2 mouse cellular contexts compared by ENCODE assay signal in the genomic region with DNA sequence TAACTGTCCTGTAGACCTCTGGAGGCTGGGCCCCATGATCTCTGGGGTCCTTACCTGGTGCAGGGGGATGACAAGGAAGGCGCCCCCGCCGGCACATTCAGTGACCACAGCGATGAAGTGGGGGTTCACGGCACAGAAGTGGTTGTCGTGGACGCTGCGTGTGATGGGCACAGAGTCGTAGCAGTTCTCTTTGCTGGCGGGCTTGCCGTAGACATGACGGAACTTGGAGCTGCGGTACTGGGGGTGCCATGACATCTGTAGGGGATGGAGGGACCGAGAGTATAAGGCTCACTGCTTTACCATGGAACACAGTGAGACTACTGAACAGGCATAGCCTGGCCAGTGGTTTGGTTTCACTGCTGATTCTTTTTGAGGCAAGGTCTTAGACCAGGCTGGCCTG.
TF ChIP-seq lines count a peak whose summit lies in the region.

No protein-coding gene starts in this region.

TF ChIP-seq in CH12.LX, 34 proteins besides CTCF, POLR2A, EP300 and RAD21 (continued from another document):
- TF ChIP-seq RCOR1 (conservative IDR thresholded peaks at IDR 0.05; ENCODE audit: low read depth, low read length) (no peak), KAT2A (IDR thresholded peaks at IDR 0.05; ENCODE audit: insufficient replicate concordance, low read length) (no peak), ZNF384 (IDR thresholded peaks at IDR 0.05; ENCODE audit: low read depth, low read length) (no peak), ZC3H11A (IDR thresholded peaks at IDR 0.05; ENCODE audit: low read depth, low read length) (no peak), ELF1 (IDR thresholded peaks at IDR 0.05; ENCODE audit: low read depth, low read length) (no peak)

TF ChIP-seq in MEL, 35 proteins besides CTCF, POLR2A, EP300 and RAD21:
- no peak for TF ChIP-seq E2F4 (IDR thresholded peaks at IDR 0.05; ENCODE audit: borderline replicate concordance, low read depth, low read length)
- TF ChIP-seq MYC (IDR thresholded peaks at IDR 0.05; ENCODE audit: low read depth, low read length) = no peak
- no peak for TF ChIP-seq USF2 (IDR thresholded peaks at IDR 0.05; ENCODE audit: borderline replicate concordance in 1 of 2, insufficient read depth in 1 of 2, low read depth in 1 of 2, low read length in 2 of 2)
- TF ChIP-seq MXI1 (IDR thresholded peaks at IDR 0.05; ENCODE audit: low read depth, low read length) = no peak
- no peak for TF ChIP-seq TAL1 (IDR thresholded peaks at IDR 0.05; ENCODE audit: low read length)
